Mouse (Mus musculus): ENCODE measurements around the gene Aplf.

Aplf gene

DNA sequence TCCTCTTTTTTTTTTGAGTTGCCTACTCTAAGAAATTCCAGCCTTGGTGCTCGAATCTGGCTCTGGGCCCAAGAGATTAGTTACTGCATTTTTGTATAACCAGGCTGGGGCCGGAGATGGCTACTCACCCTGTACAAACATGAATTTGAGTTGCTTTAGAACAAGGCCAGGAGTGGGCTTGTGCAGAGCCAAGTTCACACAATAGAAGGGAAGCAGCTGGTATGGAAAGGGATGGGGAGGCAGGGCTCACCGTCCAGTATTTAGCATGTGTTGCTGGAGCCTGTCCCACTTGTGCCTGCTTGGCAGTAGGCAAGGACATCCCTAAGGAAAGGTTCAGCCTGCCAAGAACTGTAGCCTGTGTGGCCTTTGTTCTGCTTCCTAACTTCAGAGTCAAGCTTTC lies 50.7 kb downstream of the Aplf start:
- DNase-seq = peak; percentile 39 to 42

DNA sequence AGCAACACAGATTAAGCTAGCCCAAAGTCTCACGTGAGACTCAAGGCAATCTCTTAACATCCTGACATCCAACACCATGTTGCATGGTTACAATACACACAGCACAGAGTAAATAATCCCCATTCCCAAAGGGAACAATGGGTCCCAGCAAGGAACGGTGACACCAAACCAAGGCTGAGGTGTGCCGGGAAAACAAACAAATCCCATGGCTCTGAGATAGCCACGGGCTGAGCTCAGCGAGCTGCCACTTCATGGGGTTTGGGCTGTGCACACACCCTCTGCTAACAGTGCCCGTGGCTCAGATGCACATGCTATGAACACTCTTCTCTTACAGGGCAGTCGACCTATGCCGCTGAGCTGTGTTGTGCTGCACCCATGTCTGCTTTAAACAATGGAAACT lies 54.0 kb downstream of the Aplf start:
- DNase-seq = no peak

DNA sequence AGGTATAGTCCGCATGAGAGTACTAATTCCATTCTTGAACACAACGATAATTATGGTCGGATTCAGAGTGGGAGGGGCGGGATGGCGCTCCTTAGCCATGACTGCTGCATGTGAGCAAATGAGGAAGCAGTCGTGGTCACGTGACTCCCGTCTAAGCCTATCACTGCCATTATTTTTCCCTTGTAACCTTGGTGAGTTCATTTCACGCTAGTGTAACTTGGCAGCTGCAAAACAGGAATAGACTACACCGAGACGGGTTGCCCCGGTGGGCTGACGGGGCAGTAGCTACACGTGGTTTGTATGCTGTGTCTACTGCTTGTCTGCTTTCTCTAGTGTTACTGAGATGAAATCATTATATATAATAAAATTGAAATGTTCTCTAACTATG lies 56.3 kb downstream of the Aplf start:
- DNase-seq = no peak

DNA sequence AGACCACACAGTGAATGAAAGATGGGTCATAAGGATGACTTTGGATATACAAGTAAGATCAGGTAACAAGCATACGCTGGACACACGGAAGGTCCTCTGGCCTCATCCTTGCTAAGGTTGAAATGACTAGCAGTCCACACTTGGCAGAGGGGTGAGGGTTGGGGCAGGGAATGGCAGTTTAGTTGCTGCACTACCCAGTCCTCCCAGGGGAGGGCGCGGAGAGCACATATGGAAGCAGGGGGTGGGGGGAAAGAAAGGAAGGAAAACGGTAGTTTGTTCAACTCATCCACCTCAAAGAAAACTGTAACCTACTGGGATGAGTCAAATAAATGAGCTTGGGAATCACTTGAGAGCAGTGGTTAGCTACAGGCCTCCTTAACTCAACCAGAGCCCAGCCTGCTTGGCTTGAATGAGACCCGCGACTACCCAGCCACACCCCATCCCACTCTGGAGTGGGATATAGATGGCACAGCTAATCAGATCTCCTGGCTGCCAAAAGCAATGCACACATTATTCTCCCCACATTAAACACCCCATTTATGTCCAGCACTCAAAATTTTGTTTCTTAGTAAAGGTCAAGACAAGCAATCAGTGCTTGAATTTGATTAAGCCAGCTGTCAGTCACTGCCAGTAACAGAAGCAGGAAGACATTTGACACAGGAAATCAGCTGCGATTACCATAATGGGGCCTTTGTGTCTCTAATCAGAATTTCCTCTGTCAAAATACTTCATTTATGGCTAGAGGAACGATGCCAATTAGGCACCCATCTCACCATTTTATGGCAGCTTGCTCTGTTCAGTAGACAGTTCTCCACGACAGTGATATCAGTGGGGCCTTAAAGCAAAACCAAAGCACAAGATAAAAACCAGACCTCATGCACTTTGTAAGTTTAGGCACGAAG lies 56.9 kb downstream of the Aplf start:
- DNase-seq = peak; percentile 64 to 76

DNA sequence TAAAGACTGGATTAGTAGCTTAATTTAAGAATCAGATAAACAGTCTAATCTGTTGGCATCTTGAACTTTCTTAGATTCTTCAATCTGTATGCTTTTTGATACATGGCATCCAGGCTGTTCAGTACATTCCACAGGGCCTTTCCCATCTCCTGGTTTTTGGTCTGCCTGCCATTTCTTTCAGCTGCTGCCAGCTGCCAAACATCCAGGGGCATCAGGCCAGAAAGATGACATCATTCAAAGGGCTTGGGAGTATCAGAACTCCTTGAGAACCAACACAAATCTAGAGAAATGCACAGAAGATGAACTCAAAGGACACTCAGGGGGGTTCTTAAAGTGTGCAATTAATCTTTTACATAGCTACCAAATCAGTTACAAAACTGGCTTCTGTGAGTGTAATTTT lies 72.2 kb downstream of the Aplf start:
- DNase-seq = peak in 1 of 2 experiments; percentile 29

DNA sequence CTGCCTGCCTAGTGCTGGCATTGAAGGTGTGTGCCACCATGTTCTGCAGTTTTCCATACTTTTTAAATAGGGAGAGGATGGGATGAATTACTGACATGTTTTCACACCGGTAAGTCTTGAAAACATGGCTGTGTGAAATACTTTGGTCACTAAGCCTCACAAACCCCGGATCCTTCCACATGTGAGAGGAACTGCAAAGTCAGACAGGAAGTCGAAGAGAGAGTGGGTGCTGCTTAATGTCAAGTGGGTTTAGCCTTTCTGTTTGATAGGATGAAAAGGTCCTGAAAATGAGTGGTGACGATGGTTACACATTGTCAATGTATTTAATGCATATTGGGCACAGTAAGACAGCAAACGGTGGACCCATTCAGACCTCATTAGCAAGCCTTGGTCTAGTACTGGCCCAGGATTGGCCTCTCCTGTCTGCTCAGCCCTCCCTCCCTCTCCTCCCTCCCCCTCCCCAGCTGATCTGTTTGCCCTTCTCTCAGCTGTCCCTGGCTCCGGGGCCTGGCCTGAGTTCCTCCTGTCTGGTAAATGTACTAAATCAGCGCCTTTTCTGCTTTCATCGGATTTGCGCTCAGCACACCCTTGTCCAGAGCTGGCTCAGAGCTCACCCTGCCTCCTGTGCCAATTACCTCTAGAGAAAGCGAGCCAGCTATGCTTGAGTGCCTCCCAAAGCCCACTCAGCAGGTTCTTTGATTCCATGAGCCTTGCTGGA lies 74.7 kb downstream of the Aplf start:
- peak; percentile 75 to 90 for DNase-seq

DNA sequence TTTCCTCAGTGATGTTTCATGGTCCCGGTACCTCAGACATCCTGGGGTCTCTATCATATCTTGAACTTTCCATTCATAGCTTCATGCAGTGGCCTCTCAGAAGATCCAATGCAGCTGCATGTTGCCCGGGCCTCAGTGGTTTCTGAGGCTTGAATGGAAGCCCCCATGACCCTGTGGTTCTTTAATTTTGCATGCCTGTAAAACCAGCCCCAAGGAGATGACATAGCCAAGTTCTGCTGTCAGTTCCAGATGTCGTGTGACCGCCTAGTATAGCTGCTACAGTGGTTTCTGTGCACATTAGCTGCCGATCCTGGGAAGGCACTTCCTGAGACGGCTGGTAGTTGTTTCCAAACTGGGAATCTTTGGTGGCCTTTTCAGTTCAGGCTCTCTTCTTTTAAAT lies 77.8 kb downstream of the Aplf start:
- DNase-seq = no peak

DNA sequence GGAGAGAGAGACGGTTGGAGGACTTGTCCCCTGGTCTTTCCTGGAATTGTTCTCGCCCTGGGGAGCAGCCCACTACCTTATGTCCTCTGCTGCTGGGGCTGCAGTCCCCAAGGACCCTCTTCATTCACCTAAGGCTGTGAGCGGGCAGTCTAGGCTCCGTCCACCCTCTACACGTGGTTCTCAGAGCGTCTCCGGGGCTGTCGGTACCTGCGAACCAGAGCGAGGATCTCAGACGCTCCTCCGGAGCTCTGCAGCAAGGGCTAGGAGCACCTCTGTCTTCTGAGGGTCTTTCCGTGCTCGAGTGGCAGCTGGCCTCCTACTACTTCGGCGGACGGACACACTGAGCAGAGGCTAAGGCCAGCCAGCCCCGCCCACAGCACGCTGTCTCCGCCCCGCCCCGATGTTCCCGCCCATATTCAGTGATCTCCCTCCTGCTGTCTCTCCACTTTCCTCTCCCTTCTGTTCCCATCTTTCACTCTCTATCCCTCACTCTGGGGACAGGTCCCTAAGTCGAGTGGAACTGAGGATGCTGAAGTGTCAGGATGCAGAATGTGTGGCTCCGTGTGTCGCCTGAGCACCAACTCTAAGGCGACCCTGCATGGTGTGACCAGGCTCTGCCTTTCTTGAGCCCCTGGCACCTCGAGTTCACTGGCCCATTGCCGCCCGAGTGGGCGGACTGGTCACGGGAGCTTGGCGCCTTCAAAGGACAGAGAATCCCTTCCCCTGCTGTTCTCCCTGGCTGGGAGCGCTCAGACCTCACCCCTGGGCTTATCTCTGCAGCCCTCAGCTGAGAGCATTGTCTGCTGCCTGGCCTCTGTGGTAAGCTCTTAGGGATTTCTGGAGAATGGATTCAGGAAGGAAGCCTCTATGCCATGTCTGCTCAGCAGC lies 81.4 kb downstream of the Aplf start, which contains the start of gene Prokr1:
TSS of gene Prokr1 (minus strand) at position 350 of the 888 bp plus-strand sequence.
- peak; percentile 68 to 74 for DNase-seq

DNA sequence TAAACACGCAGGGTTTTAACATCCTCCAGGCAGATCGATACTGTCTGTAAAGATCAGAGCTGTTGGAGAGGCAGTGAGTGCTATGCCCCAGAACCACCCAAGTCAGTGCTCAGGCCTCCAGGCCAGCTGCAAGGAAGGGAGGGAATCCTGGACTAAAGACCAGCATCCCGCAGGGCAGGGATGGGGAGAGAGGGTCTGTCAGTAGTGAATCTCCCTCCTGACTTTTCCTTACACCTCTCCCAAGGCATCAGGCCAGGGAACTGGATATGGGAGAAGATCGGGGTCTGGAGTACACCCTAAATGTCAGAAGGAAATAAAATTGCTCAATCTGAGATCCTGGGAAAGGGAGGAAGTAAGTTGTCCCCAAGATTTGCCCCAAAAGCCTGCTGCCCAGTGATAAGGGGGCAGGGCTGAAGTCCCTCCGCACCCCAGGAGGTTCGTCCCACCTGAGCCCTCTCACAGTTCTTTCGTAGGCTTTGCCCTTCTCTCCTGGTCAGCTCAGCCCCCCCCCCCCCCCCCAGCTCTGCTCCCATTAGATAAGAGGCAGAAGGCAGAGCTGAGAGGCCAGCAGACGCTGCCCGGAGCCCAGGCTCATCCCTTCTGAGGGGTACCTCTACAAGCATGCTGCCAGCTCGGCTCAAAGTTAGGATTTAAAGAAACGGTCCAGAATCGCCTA lies 82.1 kb downstream of the Aplf start:
- no peak for DNase-seq

DNA sequence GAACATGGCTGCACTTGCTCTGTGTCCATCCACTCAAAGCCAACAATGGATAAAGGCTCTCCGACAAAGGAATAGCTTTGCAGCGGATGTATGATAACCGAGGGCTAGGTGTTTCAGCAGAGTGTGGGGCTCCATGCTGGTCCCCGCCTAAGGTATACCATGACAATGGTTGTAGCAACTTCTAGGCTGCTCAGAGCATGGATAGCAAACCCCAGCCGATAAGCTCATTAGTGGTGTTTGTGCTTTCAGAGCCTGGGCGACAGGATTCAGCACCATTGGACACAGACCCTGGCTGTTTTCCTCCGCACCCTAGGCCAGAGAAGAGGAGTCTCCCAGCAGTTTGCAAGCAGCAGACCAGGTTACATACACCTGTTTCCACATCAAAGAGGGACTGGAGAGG lies 88.0 kb downstream of the Aplf start:
- DNase-seq = no peak

DNA sequence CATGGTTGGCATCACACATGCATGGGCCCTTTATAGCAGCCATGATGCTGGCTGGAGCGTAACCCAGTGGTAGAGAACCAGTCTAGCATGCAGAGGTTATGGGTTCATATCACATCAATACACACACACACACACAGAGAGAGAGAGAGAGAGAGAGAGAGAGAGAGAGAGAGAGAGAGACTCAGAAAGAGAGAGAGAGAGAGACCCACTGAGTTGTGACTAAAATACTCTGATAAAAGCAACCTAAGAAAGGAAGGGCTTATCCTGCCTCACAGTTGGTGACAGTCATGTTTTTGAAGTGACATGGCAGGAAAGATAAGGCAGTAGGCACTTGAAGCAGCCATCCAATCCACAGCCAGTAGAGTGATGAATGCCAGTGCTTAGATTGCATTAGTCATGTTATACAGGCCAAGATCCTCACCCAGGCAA lies 88.8 kb downstream of the Aplf start:
- DNase-seq = no peak

DNA sequence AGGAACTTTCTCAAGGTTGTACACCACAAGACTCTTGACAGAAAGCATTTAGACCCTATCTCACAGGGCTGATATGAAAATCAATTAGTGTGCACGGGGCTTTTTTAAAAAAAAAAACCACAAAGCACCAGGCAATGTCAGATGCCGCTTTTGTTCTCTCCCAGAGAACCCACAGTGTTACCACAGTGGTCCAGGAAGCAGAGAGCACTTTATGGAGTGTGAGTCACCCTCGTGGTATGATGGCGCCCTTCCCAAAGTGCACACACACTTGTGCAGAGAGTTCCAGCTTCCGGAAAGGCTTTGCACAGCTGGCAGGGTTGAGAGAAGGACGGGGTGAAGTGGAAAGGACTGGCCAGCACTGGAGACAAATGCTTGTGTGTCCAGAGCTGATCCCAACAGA lies 89.5 kb downstream of the Aplf start:
- peak; percentile 13 to 42 for DNase-seq

DNA sequence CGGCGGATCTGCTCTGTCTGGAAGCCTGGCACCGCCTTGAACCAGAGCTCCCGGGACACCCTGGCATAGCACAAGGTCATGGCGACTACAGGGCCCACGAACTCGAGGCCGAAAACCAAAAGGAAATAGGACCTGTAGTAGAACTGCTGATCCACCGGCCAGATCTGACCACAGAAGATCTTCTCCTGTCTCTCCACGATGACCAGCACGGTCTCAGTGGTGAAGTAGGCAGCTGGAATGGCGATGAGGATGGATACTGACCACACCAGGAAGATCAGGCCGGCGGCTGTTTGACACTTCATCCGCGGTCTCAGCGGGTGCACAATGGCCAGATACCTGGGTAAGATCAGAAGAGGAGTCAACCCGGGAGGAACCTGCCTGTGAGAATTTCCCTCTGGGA lies 90.4 kb downstream of the Aplf start:
- DNase-seq = no peak

DNA sequence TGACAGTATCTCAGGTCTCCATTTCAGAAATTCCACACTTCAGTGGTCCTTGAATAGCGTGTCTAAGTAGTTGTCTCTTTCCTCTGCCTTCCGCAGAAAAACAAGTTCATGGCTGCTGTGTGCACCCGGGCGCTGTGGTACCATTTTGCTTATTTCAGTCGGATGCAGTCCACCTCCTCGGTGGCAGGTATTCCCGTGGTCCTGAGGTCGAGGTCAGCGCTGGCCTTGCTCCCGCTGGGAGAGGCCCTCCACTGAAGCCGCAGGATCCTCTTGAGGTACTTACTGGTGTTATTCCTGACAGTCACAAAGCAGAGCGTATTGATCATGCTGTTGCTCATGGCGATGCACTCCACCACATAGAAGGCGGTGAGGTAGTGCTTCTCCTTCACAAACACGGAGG lies 90.9 kb downstream of the Aplf start:
- no peak for DNase-seq

Data from kidney, postnatal 25 days (tissue).